Mouse (Mus musculus) intestine, embryonic 14.5 days (tissue): Measurements from ENCODE around the gene Dhx9. TPM values are rescaled to one million over a fixed set of nuclear protein-coding genes. Genes with fewer than 3 reads are reported as not detected.

Source experiments
- ATAC-seq: fragments of 200-750 bp; cut with Nextera tagmentation; replicated peaks from 2 replicates; pipeline ENCODE4 v1.8.0; 2017; ENCODE audit warnings: low read depth, moderate number of reproducible peaks, moderate TSS enrichment, moderate library complexity; ENCODE audit not compliant: low FRiP score, low TSS enrichment
- DNase-seq: peaks from one replicate; pipeline ENCODE4 v3.0.0-alpha.2; 2018; ENCODE audit warnings: low spot score
- H3K27ac ChIP-seq: fragments of 300-500 bp; sonication (generic); 2 replicates; pipeline ENCODE4 v1.5.1; 2014; ENCODE audit warnings: low read depth, mild to moderate bottlenecking, control low read depth
- H3K27me3 ChIP-seq: fragments of 300-500 bp; sonication (generic); replicated peaks from 2 replicates; pipeline ENCODE4 v1.6.1; 2014; ENCODE audit warnings: low read length, control low read depth; ENCODE audit not compliant: control insufficient read depth, insufficient read depth
- H3K36me3 ChIP-seq: fragments of 300-500 bp; sonication (generic); 2 replicates; pipeline ENCODE4 v1.6.1; 2014; ENCODE audit warnings: low read length, control low read depth; ENCODE audit not compliant: control insufficient read depth, insufficient read depth
- H3K4me1 ChIP-seq: fragments of 300-500 bp; sonication (generic); replicated peaks from 2 replicates; pipeline ENCODE4 v1.6.1; 2014; ENCODE audit warnings: low read length, control low read depth, mixed read lengths; ENCODE audit not compliant: control insufficient read depth, insufficient read depth
- H3K4me2 ChIP-seq: fragments of 300-500 bp; sonication (generic); 2 replicates; pipeline ENCODE4 v1.6.1; 2014; ENCODE audit warnings: low read length
- H3K4me3 ChIP-seq: fragments of 300-500 bp; sonication (generic); 2 replicates; pipeline ENCODE4 v1.5.1; 2014; ENCODE audit warnings: low read depth, low read length, control low read depth, mixed read lengths
- H3K9ac ChIP-seq: fragments of 300-500 bp; sonication (generic); 2 replicates; pipeline ENCODE4 v1.6.1; 2014; ENCODE audit warnings: mild to moderate bottlenecking, low read length
- H3K9me3 ChIP-seq: fragments of 300-500 bp; sonication (generic); 2 replicates; pipeline ENCODE4 v1.6.1; 2016; ENCODE audit warnings: low read length, control low read depth; ENCODE audit not compliant: control insufficient read depth
- WGBS: fragments of 180-500 bp; shearing (Covaris S2); extraction: QIAGEN DNeasy Blood & Tissue Kit; methylation state at CpG from one replicate; pipeline ENCODE4 v1.1.7; 2014; 5-methylcytosine and 5-hydroxymethylcytosine counted together
- polyA plus RNA-seq: library from polyadenylated mRNA; unstranded; fragments of >200 nt; fragmentation: Nextera tagmentation; extraction: Ambion mirVana; gene quantifications from 2 replicates; pipeline ENCODE4 v1.2.1, GENCODE M21; 2014

Gene Dhx9
- polyA plus RNA-seq, 1 experiment from 2014 or later: 25.5 TPM

DNA sequence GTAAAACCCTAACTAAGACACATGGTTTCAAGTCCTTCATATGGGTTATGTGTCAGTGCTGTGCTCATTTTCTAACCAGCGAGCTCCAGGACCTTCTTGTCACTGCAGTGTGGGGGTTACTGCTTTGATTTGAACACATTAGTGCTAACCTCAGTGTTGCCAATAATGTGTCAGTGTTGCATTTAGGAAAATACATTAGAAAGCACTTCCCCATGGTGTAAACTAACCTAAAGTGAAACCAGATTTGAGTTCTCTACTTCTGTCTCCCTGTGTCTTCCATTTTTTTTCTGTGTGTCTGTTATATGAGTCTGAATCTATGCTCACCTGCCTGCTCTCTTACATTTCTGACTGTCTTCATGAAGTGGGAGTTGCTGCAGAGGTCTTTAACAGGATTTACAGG lies 44.4 kb downstream of the Dhx9 start:
- ATAC-seq: no peak
- H3K36me3 ChIP-seq: peaks cover 4% of the 10 kb centered on the region; the same call in 1 of the 2 replicates
- no peaks in the 10 kb centered on the region for H3K9me3 ChIP-seq
- H3K9ac ChIP-seq: no peak overlapping the region
- no peak overlapping the region for H3K4me3 ChIP-seq
- H3K4me1 ChIP-seq: no peaks in the 10 kb centered on the region
- no peaks in the 10 kb centered on the region for H3K27me3 ChIP-seq
- H3K27ac ChIP-seq: no peak overlapping the region
- WGBS: 85% methylated on average over 1 of the region's 1 CpGs
- H3K4me2 ChIP-seq: no peak overlapping the region
- no peak for DNase-seq

DNA sequence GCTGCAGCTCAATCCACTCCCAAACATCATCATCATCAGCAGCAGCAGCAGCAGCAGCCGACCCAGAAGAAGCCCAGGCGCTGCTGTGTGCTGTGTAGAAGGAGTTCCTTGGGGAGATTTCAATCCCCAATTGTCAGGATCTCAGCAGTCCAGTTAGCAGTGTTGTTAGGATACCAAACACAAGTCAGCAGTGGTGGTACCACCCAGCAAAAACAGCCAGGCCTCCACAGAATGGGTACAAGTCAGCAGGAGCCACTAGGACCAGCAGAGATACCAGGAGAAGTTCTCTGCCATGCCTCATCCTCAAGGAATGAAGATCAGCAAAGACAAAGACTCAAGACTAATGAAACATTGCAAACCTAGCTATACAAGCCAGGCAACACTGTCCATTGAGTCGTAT lies 45.8 kb downstream of the Dhx9 start:
- Histone ChIP-seq H3K9ac (no peak overlapping the region), H3K9me3 (no peaks in the 10 kb centered on the region), H3K36me3 (peaks cover 3% of the 10 kb centered on the region; the same call in 1 of the 2 replicates), H3K27me3 (no peaks in the 10 kb centered on the region), H3K4me3 (no peak overlapping the region), H3K27ac (no peak overlapping the region), H3K4me2 (no peak overlapping the region), H3K4me1 (no peaks in the 10 kb centered on the region)
- DNase-seq (no peak), ATAC-seq (no peak)
- 81% methylated on average over 3 of the region's 3 CpGs for WGBS

DNA sequence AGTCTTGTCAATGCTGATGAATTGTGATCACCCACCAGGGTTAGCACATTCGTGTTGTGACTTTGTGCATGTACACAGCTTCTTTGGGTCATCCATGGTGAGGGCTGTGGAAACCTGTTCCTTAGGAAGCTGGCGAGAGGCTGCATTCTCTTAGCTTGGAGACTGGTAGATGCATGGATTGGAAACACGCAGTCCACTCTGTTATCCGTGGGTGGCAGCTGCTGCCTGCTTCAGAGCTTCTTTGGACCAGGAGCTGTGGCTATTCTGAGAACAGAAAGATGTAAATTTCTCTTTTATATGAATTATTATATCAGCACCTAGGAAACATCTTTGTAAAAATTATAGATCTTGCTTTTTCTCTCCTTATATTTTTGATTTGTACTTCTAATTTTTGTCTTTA lies 46.7 kb downstream of the Dhx9 start:
- Histone ChIP-seq H3K4me3 (no peak overlapping the region), H3K9ac (no peak overlapping the region), H3K9me3 (no peaks in the 10 kb centered on the region), H3K27me3 (no peaks in the 10 kb centered on the region), H3K36me3 (no peaks in the 10 kb centered on the region), H3K4me2 (no peak overlapping the region), H3K4me1 (no peaks in the 10 kb centered on the region), H3K27ac (no peak overlapping the region)
- DNase-seq: no peak
- 83% methylated on average over 4 of the region's 4 CpGs for WGBS
- no peak for ATAC-seq

DNA sequence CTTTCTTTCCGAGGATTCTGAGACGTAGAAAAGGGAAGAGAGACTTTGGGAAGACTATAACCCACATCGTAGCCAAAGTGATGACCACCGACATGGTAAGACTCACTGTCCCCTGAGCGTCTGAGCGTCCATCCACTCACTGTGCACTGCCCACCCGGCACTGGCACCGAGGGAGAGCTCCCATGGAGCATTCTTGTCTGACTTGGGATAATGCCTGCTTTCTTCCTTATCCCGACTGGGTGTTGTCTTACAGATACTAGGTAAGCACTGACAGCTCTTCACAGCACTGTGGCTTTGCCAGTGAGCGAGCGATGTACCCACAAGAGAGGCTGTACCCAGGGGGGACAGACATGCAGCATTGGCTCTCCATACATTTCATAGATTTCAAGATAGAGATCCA lies 49.9 kb downstream of the Dhx9 start:
- no peak overlapping the region for H3K9ac ChIP-seq
- H3K9me3 ChIP-seq: no peaks in the 10 kb centered on the region
- no peak overlapping the region for H3K4me3 ChIP-seq
- DNase-seq: no peak
- H3K27me3 ChIP-seq: no peaks in the 10 kb centered on the region
- H3K4me1 ChIP-seq: no peaks in the 10 kb centered on the region
- H3K36me3 ChIP-seq: no peaks in the 10 kb centered on the region
- no peak overlapping the region for H3K27ac ChIP-seq
- ATAC-seq: no peak
- H3K4me2 ChIP-seq: no peak overlapping the region
- 88% methylated on average over 11 of the region's 11 CpGs for WGBS

DNA sequence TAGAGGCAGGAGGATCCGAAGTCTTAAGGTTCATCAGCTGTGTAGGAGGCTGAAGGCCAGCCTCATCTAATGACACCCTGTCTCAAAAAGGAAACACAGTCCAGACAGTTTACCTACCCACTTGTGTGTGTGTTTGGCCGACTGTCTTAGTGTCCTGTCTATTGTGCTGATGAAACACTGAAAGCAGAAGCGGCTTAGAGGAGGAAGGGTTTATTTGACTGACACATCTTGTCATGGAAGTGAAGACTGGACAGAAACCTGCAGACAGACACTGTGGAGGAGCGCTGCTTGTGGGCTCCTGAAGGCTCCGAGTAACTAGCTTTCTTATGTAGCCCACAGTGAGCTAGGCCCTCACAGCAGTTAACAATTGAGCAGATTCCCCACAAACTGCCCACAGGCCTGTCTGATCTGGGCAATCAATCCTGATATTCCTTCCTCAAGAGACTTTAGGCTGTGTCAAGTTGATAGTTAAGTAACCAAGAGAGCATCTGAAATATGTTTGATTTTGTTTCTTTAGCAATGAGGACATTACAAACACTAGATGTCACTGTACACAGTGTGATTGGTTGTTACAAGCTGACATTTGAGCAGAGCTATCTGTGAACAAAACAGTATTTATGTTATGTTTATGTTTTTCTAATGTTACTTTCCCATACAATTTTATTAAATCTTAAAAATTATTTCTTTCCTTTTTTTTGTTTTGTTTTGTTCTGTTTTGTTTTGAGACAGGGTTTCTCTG lies 53.4 kb downstream of the Dhx9 start:
- ATAC-seq: no peak
- H3K4me1 ChIP-seq: no peaks in the 10 kb centered on the region
- no peak overlapping the region for H3K9ac ChIP-seq
- no peaks in the 10 kb centered on the region for H3K9me3 ChIP-seq
- no peaks in the 10 kb centered on the region for H3K27me3 ChIP-seq
- no peak for DNase-seq
- no peak overlapping the region for H3K27ac ChIP-seq
- WGBS: 78% methylated on average over 5 of the region's 5 CpGs
- H3K36me3 ChIP-seq: no peaks in the 10 kb centered on the region
- no peak overlapping the region for H3K4me3 ChIP-seq
- no peak overlapping the region for H3K4me2 ChIP-seq

DNA sequence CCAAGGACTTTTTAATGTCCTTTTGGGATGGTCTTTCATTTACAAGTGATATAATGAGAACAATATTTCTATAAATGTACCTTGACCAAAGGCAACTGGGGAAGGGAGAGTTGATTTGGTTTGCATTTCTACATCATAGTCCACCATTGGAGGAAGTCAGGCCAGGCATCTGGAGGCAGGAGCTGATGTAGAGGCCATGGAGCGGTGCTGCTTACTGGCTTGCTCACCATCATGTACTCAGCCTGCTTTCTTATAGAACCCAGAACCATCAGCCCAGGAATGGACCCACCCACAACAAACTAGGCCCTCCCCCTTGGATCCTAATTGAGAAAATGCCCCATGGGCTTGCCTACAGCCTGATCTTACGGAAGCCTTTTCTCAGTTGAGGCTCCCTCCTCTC lies 55.1 kb downstream of the Dhx9 start:
- DNase-seq (no peak), ATAC-seq (no peak)
- WGBS: 97% methylated on average over 2 of the region's 2 CpGs
- Histone ChIP-seq H3K27ac (no peak overlapping the region), H3K4me3 (no peak overlapping the region), H3K36me3 (no peaks in the 10 kb centered on the region), H3K27me3 (no peaks in the 10 kb centered on the region), H3K4me2 (no peak overlapping the region), H3K4me1 (no peaks in the 10 kb centered on the region), H3K9ac (no peak overlapping the region), H3K9me3 (no peaks in the 10 kb centered on the region)

DNA sequence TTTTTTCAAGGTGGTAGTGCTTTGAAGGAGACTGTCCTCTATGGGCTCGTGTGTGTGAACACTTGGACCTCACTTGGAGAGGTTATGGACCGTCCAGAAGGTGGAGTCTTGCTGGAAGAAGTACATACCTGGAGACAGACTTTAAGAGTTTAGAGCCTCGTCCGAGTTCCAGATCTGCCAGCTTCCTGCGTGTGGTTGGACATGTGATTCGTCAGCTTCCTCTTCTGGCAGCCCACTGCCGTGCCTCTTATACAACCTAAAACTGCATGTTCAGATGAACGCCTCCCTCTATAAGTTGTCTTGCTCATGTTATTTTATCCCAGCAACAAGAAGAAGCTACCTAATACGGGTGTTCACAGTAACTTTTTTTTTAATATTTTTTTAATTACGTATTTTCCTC lies 55.8 kb downstream of the Dhx9 start:
- WGBS: 80% methylated on average over 10 of the region's 10 CpGs
- no peak for DNase-seq
- no peak overlapping the region for H3K4me3 ChIP-seq
- no peak for ATAC-seq
- H3K27ac ChIP-seq: no peak overlapping the region
- no peaks in the 10 kb centered on the region for H3K4me1 ChIP-seq
- H3K9me3 ChIP-seq: no peaks in the 10 kb centered on the region
- H3K4me2 ChIP-seq: no peak overlapping the region
- H3K9ac ChIP-seq: no peak overlapping the region
- no peaks in the 10 kb centered on the region for H3K36me3 ChIP-seq
- H3K27me3 ChIP-seq: no peaks in the 10 kb centered on the region

DNA sequence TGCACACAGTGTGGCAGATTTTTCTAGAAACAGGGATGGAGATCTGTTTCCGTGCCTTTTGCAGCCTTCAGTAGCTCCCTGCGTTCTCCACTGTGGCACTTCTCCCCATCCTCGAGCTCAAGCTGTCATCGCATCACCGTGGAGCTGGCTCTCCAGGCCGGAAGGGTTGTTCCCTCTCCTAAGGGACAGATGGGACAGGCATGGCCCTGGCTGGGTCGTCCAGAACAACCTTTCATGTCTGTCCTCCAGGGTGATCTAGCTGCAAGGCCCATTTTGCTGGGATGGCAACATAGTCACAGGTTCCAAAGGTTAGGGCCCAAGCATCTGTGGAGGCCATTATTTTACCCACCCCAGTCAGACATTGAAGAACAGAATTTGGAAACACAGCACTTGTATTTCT lies 56.3 kb downstream of the Dhx9 start:
- WGBS: 76% methylated on average over 7 of the region's 7 CpGs
- no peaks in the 10 kb centered on the region for H3K9me3 ChIP-seq
- H3K4me2 ChIP-seq: no peak overlapping the region
- no peaks in the 10 kb centered on the region for H3K27me3 ChIP-seq
- no peak overlapping the region for H3K9ac ChIP-seq
- no peak overlapping the region for H3K27ac ChIP-seq
- H3K4me3 ChIP-seq: no peak overlapping the region
- no peaks in the 10 kb centered on the region for H3K4me1 ChIP-seq
- DNase-seq (no peak), ATAC-seq (no peak)
- H3K36me3 ChIP-seq: no peaks in the 10 kb centered on the region
